Mouse (Mus musculus): ENCODE measurements around the gene Htr1b. TPM values are rescaled to one million over a fixed set of nuclear protein-coding genes. Genes with fewer than 3 reads are reported as not detected.
A peak's percentile ranks its signal among the peaks of the same experiment; 100 is the strongest.

Htr1b gene
- polyA plus RNA-seq, 1 experiment from 2014 or later: 2.7 TPM

DNA sequence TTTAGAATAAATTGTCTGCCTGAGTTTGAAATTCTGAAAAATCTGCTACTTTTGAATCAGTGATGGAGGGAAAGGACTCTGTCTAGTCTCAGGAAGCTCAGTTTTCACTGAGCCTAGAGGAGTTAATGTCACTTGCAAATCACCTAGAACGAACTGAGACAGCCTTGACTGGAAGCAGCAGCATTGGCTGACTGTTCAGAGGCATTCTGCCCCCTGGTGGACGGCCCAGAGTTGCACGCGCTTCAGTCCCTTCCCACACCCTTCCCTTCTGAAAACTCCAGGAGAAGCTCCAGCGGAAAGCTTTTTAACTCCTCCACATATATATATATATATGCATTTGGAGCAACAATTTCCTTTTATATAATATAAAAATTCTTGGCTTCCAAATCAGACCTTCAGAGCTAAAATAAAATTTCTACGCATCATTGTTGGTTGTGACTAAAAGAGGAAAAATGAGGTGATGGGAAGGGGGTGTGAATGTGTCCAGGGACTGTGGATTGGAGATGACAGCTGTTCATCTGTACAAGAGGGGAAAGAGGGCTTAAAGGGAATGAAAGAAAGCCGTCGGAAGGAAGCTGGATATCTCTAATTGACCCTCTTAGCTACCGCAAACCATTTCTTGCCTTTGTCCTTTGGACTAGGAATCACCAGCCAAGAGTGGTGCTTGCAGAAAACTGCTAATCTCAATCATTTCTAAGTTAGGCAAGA, 6.6 kb downstream of the Htr1b start:
- peaks cover 9% of the 10 kb centered on the region for H3K27me3 ChIP-seq (ENCODE audit: control insufficient read depth, insufficient read depth, low read length)
- no peak overlapping the region for H3K4me3 ChIP-seq (ENCODE audit: low read depth, low read length)
- peaks cover 5% of the 10 kb centered on the region; the same call in 1 of the 2 replicates for H3K4me1 ChIP-seq (ENCODE audit: control insufficient read depth, insufficient read depth, low read length)
- H3K9ac ChIP-seq (replicated peaks; ENCODE audit: low read depth, low read length): no peak overlapping the region
- peak; percentile 90 for ATAC-seq (ENCODE audit: low read depth)
- no peaks in the 10 kb centered on the region for H3K36me3 ChIP-seq (ENCODE audit: control insufficient read depth, insufficient read depth, low read length)
- no peaks in the 10 kb centered on the region for H3K9me3 ChIP-seq (ENCODE audit: control insufficient read depth, low read length)
- WGBS: 35% methylated on average over 9 of the region's 9 CpGs
- H3K4me2 ChIP-seq (ENCODE audit: low read depth, low read length): no peak overlapping the region
- H3K27ac ChIP-seq (ENCODE audit: low read depth, low read length): no peak overlapping the region

DNA sequence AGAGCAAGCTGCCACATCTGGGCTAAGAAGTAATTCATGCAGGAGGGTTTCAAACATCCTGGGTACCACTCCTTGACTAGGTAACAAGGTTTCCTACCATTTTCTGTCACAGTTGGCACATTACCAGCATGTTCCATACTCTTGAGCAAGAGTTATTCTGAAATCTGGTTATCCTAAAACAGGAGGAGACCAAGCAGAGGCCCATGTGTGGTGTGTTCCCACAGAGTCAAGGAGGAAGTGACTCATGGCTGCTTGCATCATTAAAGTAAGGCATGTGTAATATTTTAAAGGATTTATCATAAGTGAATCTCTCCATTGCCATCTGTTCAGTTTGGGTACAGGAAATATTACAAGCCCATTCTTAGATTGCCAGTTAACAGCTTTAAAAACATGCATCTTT, 7.7 kb downstream of the Htr1b start:
- Histone ChIP-seq H3K4me3 (ENCODE audit: low read depth, low read length) (no peak overlapping the region), H3K4me2 (ENCODE audit: low read depth, low read length) (no peak overlapping the region), H3K27me3 (ENCODE audit: control insufficient read depth, insufficient read depth, low read length) (no peaks in the 10 kb centered on the region), H3K36me3 (ENCODE audit: control insufficient read depth, insufficient read depth, low read length) (no peaks in the 10 kb centered on the region), H3K4me1 (ENCODE audit: control insufficient read depth, insufficient read depth, low read length) (no peaks in the 10 kb centered on the region), H3K9ac (replicated peaks; ENCODE audit: low read depth, low read length) (no peak overlapping the region), H3K9me3 (ENCODE audit: control insufficient read depth, low read length) (no peaks in the 10 kb centered on the region), H3K27ac (ENCODE audit: low read depth, low read length) (no peak overlapping the region)
- no peak for ATAC-seq (ENCODE audit: low read depth)

DNA sequence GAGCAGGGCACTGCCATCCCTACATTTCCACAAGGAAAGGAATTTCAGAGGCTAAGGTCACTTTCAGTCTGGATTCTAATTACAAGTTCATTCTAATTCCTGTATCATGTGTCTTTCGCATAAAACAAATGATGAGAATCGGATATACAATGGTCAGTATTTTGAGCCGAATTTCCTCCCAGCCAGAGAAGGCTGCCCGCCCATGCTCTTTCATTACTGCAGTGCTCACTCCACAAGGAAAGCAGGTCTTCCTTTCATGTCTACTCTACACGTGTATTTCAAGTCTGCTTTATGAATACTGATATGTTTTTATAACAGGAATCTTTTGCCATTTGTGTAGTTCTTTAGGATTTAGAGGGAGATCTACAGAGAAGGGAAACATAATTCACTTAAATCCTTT, 10.8 kb downstream of the Htr1b start:
- ATAC-seq (ENCODE audit: low read depth): no peak
- WGBS: 54% methylated on average over 5 of the region's 5 CpGs
- Histone ChIP-seq H3K27me3 (ENCODE audit: control insufficient read depth, insufficient read depth, low read length) (no peaks in the 10 kb centered on the region), H3K9ac (replicated peaks; ENCODE audit: low read depth, low read length) (no peak overlapping the region), H3K27ac (ENCODE audit: low read depth, low read length) (no peak overlapping the region), H3K36me3 (ENCODE audit: control insufficient read depth, insufficient read depth, low read length) (no peaks in the 10 kb centered on the region), H3K9me3 (ENCODE audit: control insufficient read depth, low read length) (no peaks in the 10 kb centered on the region), H3K4me2 (ENCODE audit: low read depth, low read length) (no peak overlapping the region), H3K4me1 (ENCODE audit: control insufficient read depth, insufficient read depth, low read length) (no peaks in the 10 kb centered on the region), H3K4me3 (ENCODE audit: low read depth, low read length) (no peak overlapping the region)

DNA sequence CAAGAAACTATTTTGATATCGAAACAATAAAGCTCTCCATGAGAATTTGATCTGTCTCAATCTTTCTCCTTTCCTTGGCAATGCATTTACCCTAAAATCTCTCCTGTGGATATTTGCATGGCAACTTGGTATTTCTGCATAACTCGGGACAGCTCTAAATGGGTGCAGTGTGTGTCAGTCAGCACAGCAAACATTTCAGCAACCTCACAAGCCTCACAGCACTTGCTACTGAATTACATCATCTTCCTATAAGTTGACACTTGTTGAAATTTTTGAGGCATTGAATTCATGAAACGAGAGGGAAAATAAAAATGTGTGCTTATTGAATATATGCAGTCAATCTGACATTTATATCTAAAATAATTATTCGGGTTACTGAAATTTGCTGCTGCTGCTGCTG, 22.6 kb downstream of the Htr1b start:
- Histone ChIP-seq H3K9me3 (ENCODE audit: control insufficient read depth, low read length) (no peaks in the 10 kb centered on the region), H3K4me2 (ENCODE audit: low read depth, low read length) (no peak overlapping the region), H3K27me3 (ENCODE audit: control insufficient read depth, insufficient read depth, low read length) (no peaks in the 10 kb centered on the region), H3K4me3 (ENCODE audit: low read depth, low read length) (no peak overlapping the region), H3K4me1 (ENCODE audit: control insufficient read depth, insufficient read depth, low read length) (no peaks in the 10 kb centered on the region), H3K27ac (ENCODE audit: low read depth, low read length) (no peak overlapping the region), H3K9ac (replicated peaks; ENCODE audit: low read depth, low read length) (no peak overlapping the region), H3K36me3 (ENCODE audit: control insufficient read depth, insufficient read depth, low read length) (no peaks in the 10 kb centered on the region)
- no peak for ATAC-seq (ENCODE audit: low read depth)
- 87% methylated on average over 4 of the region's 4 CpGs for WGBS

Other genes starting within 250 kb of the Htr1b start
- 0.95 and 1.1 TPM in 2 replicates for gene Mei4, start 229.8 kb upstream of the Htr1b start, polyA plus RNA-seq (2014; fragmentation: Nextera tagmentation; extraction: Ambion mirVana)

Measured in neural tube, embryonic 14.5 days (tissue).